Mouse (Mus musculus) intestine, postnatal 0 days (tissue): Measurements from ENCODE around the gene Hfm1. TPM values are rescaled to one million over a fixed set of nuclear protein-coding genes. Genes with fewer than 3 reads are reported as not detected.

Source experiments
- ATAC-seq: fragments of 200-750 bp; cut with Nextera tagmentation; 2 replicates; pipeline ENCODE4 v1.8.0; 2017; ENCODE audit warnings: mild to moderate bottlenecking, moderate TSS enrichment, moderate library complexity
- H3K27ac ChIP-seq: fragments of 300-500 bp; sonication (generic); 2 replicates; pipeline ENCODE4 v1.5.1; 2014; ENCODE audit warnings: mild to moderate bottlenecking, low read depth, low read length, moderate library complexity
- H3K27me3 ChIP-seq: fragments of 300-500 bp; sonication (generic); replicated peaks from 2 replicates; pipeline ENCODE4 v1.6.1; 2014; ENCODE audit warnings: low read length, mixed read lengths; ENCODE audit not compliant: control insufficient read depth, insufficient read depth
- H3K36me3 ChIP-seq: fragments of 300-500 bp; sonication (generic); 2 replicates; pipeline ENCODE4 v1.6.1; 2014; ENCODE audit warnings: mild to moderate bottlenecking, moderate library complexity; ENCODE audit not compliant: control insufficient read depth, insufficient read depth
- H3K4me1 ChIP-seq: fragments of 300-500 bp; sonication (generic); replicated peaks from 2 replicates; pipeline ENCODE4 v1.6.1; 2014; ENCODE audit warnings: antibody characterized with exemption, low read length, mixed read lengths; ENCODE audit not compliant: control insufficient read depth, insufficient read depth
- H3K4me2 ChIP-seq: fragments of 300-500 bp; sonication (generic); replicated peaks from 2 replicates; pipeline ENCODE4 v1.6.1; 2014; ENCODE audit warnings: low read depth, mild to moderate bottlenecking, moderate library complexity
- H3K4me3 ChIP-seq: fragments of 300-500 bp; sonication (generic); 2 replicates; pipeline ENCODE4 v1.5.1; 2014; ENCODE audit warnings: low read depth, low read length
- H3K9ac ChIP-seq: fragments of 300-500 bp; sonication (generic); 2 replicates; pipeline ENCODE4 v1.6.1; 2014; ENCODE audit warnings: mild to moderate bottlenecking, low read depth, low read length
- H3K9me3 ChIP-seq: fragments of 300-500 bp; sonication (generic); 2 replicates; pipeline ENCODE4 v1.6.1; 2016; ENCODE audit warnings: mixed run types; ENCODE audit not compliant: control insufficient read depth
- CTCF ChIP-seq: sonication (generic); IDR thresholded peaks from 2 replicates; pipeline ENCODE4 v1.5.1; 2016; ENCODE audit warnings: low read depth, mild to moderate bottlenecking, control low read depth, antibody characterized with exemption, moderate library complexity
- WGBS: fragments of 180-500 bp; shearing (Covaris S2); extraction: QIAGEN DNeasy Blood & Tissue Kit; methylation state at CpG from one replicate; pipeline ENCODE4 v1.1.7; 2014; 5-methylcytosine and 5-hydroxymethylcytosine counted together
- polyA plus RNA-seq: library from polyadenylated mRNA; unstranded; fragments of >200 nt; fragmentation: Nextera tagmentation; extraction: Ambion mirVana; gene quantifications from 2 replicates; pipeline ENCODE4 v1.2.1, GENCODE M21; 2015

Gene Hfm1
- polyA plus RNA-seq, 1 experiment from 2014 or later: 0.27 TPM

- 66% methylated on average over 4 of the region's 4 CpGs for WGBS
- no peaks in the 10 kb centered on the region for H3K9me3 ChIP-seq
- no peak overlapping the region for H3K9ac ChIP-seq
- ATAC-seq: no peak
- no peaks in the 10 kb centered on the region for H3K4me1 ChIP-seq
- peaks cover 6% of the 10 kb centered on the region; the same call in 1 of the 2 replicates for H3K27me3 ChIP-seq
- H3K4me2 ChIP-seq: no peak overlapping the region
- no peaks in the 10 kb centered on the region for H3K36me3 ChIP-seq
- no peak for TF ChIP-seq CTCF
- H3K27ac ChIP-seq: no peak overlapping the region
- H3K4me3 ChIP-seq: no peak overlapping the region
Observed at GRCm38 (mm10) chr5:106830775-106831174, 95.3 kb downstream of the Hfm1 start.

DNA sequence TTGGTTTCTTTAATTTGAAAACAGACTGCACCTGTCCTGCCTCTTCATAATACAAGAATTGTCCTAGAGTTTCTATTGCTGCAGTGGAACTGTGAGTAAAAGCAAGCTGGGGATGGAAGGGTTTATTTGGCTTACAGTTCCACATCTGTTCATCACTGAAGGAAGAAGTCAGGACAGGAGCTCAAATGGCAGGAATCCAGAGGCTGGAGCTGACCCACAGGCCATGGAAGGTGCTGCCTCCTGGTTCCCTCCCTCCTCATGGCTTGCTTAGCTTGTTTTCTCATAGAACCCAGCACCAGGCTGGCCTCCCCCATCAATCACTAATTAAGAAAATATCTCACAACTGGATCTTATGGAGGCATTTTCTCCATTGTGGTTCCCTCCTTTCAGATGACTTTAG, 99.4 kb downstream of the Hfm1 start:
- ATAC-seq: no peak
- Histone ChIP-seq H3K4me2 (no peak overlapping the region), H3K27ac (no peak overlapping the region), H3K9ac (no peak overlapping the region), H3K4me3 (no peak overlapping the region), H3K9me3 (no peaks in the 10 kb centered on the region), H3K4me1 (no peaks in the 10 kb centered on the region), H3K36me3 (no peaks in the 10 kb centered on the region), H3K27me3 (peaks cover 10% of the 10 kb centered on the region; the same call in 1 of the 2 replicates)
- no peak for TF ChIP-seq CTCF

GRCm38 (mm10) chr5:106826044-106826443, 100.1 kb downstream of the Hfm1 start:
- H3K4me3 ChIP-seq: no peak overlapping the region
- H3K36me3 ChIP-seq: no peaks in the 10 kb centered on the region
- 56% methylated on average over 8 of the region's 8 CpGs for WGBS
- H3K9me3 ChIP-seq: no peaks in the 10 kb centered on the region
- H3K27ac ChIP-seq: no peak overlapping the region
- no peak for TF ChIP-seq CTCF
- H3K27me3 ChIP-seq: peaks cover 10% of the 10 kb centered on the region; the same call in 1 of the 2 replicates
- no peaks in the 10 kb centered on the region for H3K4me1 ChIP-seq
- H3K9ac ChIP-seq: no peak overlapping the region
- ATAC-seq: no peak
- no peak overlapping the region for H3K4me2 ChIP-seq

DNA sequence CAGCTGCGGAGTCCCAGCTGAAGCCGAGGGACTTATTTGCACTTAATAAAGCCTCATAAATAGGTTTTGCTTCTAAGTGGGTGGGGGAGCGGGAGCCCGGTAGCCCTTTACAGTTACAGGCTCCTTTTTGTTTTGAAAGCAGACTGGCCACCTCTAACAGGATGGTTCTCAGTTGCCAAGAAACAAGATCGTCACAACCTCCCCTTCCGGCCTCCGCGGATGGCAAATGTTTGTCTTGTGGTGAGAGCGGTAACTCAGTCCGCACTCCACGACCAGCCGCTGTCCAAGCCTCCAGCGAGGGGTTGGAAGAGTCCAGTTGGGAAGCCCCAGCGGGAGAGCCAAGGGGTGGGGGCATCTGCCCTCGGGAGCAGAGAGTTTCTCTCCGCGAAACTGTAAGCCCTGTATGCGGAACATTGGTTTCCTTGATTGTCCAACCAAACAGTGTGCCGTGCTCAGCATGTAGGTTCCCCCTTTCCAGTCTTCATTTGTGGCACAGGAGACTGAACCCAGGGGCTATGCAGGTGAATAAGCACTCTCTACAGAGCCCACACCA, 100.7 kb downstream of the Hfm1 start:
- ATAC-seq: no peak
- 9% methylated on average over 19 of the region's 19 CpGs for WGBS
- 0 out of 2 replicates have a peak overlapping the region, but pooled peaks have one; percentile 11 for H3K9ac ChIP-seq

DNA sequence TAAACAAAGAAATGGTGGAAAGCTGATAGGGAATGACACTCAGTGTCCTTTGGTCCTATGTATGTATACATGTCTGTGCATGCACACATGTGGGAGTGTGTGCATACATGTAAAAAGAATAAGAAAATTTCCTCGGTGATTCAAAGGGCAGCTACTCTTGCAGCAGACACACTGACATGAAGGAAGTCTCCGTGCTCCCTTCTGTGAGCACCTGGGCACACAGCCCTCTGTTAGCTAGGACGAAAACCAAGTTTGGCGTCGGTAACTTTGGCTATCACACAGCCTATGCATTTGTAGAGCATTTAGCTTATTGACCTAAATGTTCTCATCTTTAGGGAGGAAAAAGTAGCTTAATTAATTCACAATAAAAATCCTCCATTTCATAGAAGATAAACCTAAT, 101.4 kb downstream of the Hfm1 start:
- Histone ChIP-seq H3K27ac (no peak overlapping the region), H3K4me2 (no peak overlapping the region; the same call in 1 of the 2 replicates), H3K4me1 (no peaks in the 10 kb centered on the region), H3K9ac (no peak overlapping the region), H3K36me3 (no peaks in the 10 kb centered on the region), H3K27me3 (peaks cover 10% of the 10 kb centered on the region; the same call in 1 of the 2 replicates), H3K9me3 (no peaks in the 10 kb centered on the region), H3K4me3 (no peak overlapping the region)
- 87% methylated on average over 5 of the region's 5 CpGs for WGBS
- TF ChIP-seq CTCF: no peak
- no peak for ATAC-seq

More for the DNA sequence above, 100.7 kb downstream of the Hfm1 start:
- peaks cover 10% of the 10 kb centered on the region; the same call in 1 of the 2 replicates for H3K27me3 ChIP-seq
- no peak for TF ChIP-seq CTCF
- peak overlapping the region; percentile 31 for H3K4me3 ChIP-seq
- H3K4me2 ChIP-seq: peak overlapping the region; percentile 61
- no peak overlapping the region for H3K27ac ChIP-seq
- no peaks in the 10 kb centered on the region for H3K4me1 ChIP-seq
- H3K9me3 ChIP-seq: no peaks in the 10 kb centered on the region
- H3K36me3 ChIP-seq: no peaks in the 10 kb centered on the region

DNA sequence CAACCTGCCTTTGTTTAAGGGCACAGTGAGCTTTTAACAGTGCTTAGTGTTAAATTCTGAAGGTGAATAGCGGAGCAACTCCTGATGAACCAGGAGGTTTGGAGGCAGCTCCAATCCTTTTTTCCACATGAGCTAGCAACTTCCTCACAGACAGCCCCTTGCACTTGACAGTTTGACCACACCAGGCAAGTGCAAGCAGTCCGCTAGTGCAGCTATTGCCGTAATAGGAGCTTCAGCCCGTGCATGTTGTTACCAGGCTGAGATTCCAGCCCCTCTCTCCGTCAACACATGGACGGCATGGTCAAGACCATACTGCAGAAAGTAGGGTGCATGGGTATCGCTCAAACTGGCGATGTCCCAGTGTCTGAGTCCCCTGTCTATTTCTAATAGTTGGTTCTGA, 106.5 kb downstream of the Hfm1 start:
- Histone ChIP-seq H3K4me1 (no peaks in the 10 kb centered on the region), H3K36me3 (no peaks in the 10 kb centered on the region), H3K4me3 (no peak overlapping the region), H3K9me3 (no peaks in the 10 kb centered on the region), H3K9ac (no peak overlapping the region), H3K4me2 (no peak overlapping the region), H3K27ac (no peak overlapping the region), H3K27me3 (peaks cover 9% of the 10 kb centered on the region; the same call in 1 of the 2 replicates)
- no peak for ATAC-seq
- 78% methylated on average over 8 of the region's 8 CpGs for WGBS
- TF ChIP-seq CTCF: no peak
